Mouse (Mus musculus): ENCODE measurements around the gene Thsd7b.

DNA sequence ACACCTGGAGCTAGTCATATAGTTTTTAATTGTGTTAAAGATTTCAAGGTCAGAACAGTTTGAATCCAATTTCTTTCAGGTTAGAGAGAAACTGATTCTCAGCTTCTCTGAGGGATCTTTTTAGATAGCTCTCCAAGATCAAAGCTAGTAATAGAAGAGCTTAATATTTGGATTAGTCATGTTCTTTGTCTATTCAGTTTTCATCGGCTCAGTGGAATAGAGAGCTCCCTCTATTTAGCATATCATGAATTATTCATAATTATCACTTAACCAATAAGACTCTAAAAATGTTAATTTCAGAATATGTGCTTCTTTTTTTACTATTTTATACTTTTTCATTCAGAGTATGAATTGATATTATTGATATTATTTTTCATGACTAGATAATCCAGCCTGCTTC, 897.2 kb downstream of the Thsd7b start:
- TF ChIP-seq EP300 (IDR thresholded peaks at IDR 0.05; ENCODE audit: insufficient read depth, low read depth, low read length): no peak
- TF ChIP-seq CTCF (IDR thresholded peaks at IDR 0.05): no peak
- no peak for TF ChIP-seq POLR2A (IDR thresholded peaks at IDR 0.05; ENCODE audit: insufficient read depth, low read depth, low read length)
